17 mouse cellular contexts compared by ENCODE assay signal in the genomic region with DNA sequence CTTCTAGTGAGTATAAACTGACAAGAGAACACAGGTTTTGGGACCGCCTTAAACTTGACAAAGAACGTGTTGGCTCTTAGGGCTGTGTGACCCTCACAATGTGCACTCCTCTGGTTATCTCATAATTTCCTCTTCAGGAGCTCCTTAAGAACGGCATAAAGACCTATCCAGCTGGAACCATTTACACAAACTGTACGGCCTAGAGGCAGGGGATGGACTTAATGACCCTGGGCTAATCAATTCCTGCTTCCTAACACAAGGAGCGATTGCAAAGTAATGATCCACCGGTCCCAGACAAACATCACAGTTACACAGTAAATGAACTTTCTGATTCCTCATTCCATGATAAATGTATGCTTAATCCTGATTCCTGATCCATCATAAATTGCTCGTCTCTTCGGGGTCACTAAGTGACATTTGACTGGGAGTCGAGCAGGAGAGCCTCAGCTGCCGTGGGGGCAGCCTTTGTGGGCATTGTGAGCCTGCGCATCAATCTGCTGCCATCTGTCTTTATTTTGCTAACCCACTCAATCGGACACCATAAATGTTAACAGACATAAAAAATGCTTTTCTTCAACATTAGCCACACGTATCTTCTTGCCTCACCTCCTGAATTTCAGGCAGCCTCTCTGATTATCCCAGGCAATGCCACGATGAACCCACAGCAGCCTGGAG.
"Had no signal": no experiment of that assay in that cellular context is flagged by ENCODE, and none has a peak within 500 bp of the region (broad histone marks: within the 10 kb centered on the region; RNA-seq: fewer than 3 reads in every experiment).

No protein-coding gene starts in this region.

- H3K4me1 ChIP-seq: liver, embryonic 12.5 days; liver, embryonic 15.5 days; midbrain, embryonic 12.5 days had no signal

- H3K36me3 ChIP-seq: limb, embryonic 13.5 days; liver, embryonic 12.5 days; liver, embryonic 15.5 days; midbrain, embryonic 12.5 days; neural tube, embryonic 13.5 days had no signal

- H3K9ac ChIP-seq: limb, embryonic 13.5 days; liver, embryonic 12.5 days; liver, embryonic 15.5 days; midbrain, embryonic 12.5 days; neural tube, embryonic 13.5 days had no signal

- H3K27ac ChIP-seq: kidney, postnatal 0 days; limb, embryonic 13.5 days; liver, embryonic 12.5 days; liver, embryonic 15.5 days; midbrain, embryonic 12.5 days; neural tube, embryonic 13.5 days had no signal

- H3K4me2 ChIP-seq: limb, embryonic 13.5 days; liver, embryonic 12.5 days; liver, embryonic 15.5 days; midbrain, embryonic 12.5 days; neural tube, embryonic 13.5 days had no signal

- H3K27me3 ChIP-seq: limb, embryonic 13.5 days; liver, embryonic 12.5 days; liver, embryonic 15.5 days; midbrain, embryonic 12.5 days; neural tube, embryonic 13.5 days had no signal

- DNase-seq: kidney, adult 2 months; kidney, postnatal 25 days; left cerebral cortex, postnatal 4 days; liver; lung, adult 2 months; lung, postnatal 14 days; lung, postnatal 4 days; thymus, adult 18-20 months; thymus, postnatal 36 days had no signal

- ATAC-seq: liver, embryonic 12.5 days; midbrain, embryonic 16.5 days had no signal

- H3K4me3 ChIP-seq: limb, embryonic 13.5 days; liver, embryonic 12.5 days; liver, embryonic 15.5 days; midbrain, embryonic 12.5 days; myocyte; neural tube, embryonic 13.5 days had no signal

- H3K9me3 ChIP-seq: limb, embryonic 13.5 days; liver, embryonic 12.5 days; liver, embryonic 15.5 days; midbrain, embryonic 12.5 days; neural tube, embryonic 13.5 days had no signal
